Mouse (Mus musculus): ENCODE data around the gene Taf5l.

GRCm38 (mm10) chr8:123990277-123991049 lies 30.7 kb downstream of the Taf5l start:
- TF ChIP-seq CTCF (IDR thresholded peaks at IDR 0.05; ENCODE audit: low read depth) (no peak), EP300 (optimal IDR thresholded peaks at IDR 0.05) (no peak)
